Mouse (Mus musculus): ENCODE measurements around the gene Cyp20a1. TPM values are rescaled to one million over a fixed set of nuclear protein-coding genes. Genes with fewer than 3 reads are reported as not detected.

Gene Cyp20a1
- polyA plus RNA-seq (2015; fragmentation: Nextera tagmentation; extraction: Ambion mirVana): 18.2 and 20.6 TPM in 2 replicates

DNA sequence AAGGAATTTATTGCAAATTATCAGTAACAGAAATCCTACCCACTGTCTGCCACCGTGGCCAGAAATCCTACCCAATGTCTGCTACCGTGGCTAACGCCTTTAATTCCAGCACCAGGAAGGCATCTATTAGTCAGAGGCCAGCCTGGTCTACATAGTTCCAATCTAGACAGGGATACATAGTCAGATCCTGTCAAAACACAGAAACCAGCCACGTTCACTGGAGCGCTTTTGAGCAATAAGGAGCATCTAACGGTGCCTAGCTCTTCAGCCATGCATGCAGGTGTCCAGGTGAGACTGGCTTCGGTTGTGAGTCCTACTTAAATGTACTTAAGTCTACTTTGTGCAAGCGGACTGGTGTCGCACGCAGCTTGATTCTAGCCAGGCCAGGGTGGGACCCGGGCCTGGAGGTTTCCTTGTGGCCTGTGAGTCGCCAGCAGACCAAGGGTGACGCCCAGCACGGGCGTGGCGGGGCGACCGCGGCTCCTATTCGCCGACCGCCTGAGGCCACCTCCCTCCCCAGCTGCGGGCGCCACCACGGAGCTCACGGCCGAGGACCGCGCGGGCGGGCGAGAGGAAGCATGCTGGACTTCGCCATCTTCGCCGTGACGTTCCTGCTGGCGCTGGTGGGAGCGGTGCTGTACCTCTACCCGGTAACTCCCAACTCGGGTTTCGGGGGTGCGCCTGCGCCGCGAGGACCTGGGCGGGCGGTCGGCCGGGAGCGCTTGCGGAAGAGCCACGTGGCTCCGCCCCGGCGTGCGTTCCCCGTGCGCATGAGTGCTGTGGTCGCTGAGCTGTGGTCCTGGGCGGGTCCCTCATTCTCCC is at the start of gene Cyp20a1:
TSS of gene Cyp20a1 (plus strand) at position 516 of the 822 bp plus-strand sequence.
- Histone ChIP-seq H3K4me3 (replicated peaks) (peak within 1 kb of the TSS; percentile 81), H3K4me1 (peaks cover 14% of the 10 kb centered on the region), H3K4me2 (peak within 1 kb of the TSS; percentile 86), H3K9ac (replicated peaks) (peak within 1 kb of the TSS; percentile 76), H3K36me3 (peaks cover 8% of the 10 kb centered on the region), H3K27me3 (replicated peaks) (no peaks in the 10 kb centered on the region), H3K9me3 (replicated peaks) (no peaks in the 10 kb centered on the region), H3K27ac (replicated peaks) (peak within 1 kb of the TSS; percentile 96)
- WGBS: 1% methylated on average over 60 of the region's 60 CpGs
- peak; percentile 99 for ATAC-seq (ENCODE audit: low FRiP score)

DNA sequence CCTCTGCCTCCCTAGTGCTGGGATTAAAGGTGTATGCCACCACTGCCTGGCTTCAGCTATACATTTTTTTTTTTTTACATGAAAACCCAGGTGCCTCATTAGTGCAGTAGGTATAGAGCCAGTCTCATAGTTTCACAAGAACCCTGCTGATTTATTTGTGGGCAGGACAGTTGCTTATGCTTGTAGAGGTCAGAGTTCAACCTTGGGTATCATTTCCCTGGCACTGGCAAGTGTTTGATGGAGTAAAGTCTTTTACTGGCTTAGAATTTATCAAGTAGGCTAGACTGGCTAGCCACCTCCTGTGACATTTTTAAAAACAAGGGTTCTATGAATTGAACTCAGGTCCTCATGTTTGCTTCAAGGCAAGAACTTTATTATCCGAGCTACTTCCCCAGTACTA is 49.2 kb upstream of the Cyp20a1 start:
- no peak overlapping the region for H3K4me2 ChIP-seq

DNA sequence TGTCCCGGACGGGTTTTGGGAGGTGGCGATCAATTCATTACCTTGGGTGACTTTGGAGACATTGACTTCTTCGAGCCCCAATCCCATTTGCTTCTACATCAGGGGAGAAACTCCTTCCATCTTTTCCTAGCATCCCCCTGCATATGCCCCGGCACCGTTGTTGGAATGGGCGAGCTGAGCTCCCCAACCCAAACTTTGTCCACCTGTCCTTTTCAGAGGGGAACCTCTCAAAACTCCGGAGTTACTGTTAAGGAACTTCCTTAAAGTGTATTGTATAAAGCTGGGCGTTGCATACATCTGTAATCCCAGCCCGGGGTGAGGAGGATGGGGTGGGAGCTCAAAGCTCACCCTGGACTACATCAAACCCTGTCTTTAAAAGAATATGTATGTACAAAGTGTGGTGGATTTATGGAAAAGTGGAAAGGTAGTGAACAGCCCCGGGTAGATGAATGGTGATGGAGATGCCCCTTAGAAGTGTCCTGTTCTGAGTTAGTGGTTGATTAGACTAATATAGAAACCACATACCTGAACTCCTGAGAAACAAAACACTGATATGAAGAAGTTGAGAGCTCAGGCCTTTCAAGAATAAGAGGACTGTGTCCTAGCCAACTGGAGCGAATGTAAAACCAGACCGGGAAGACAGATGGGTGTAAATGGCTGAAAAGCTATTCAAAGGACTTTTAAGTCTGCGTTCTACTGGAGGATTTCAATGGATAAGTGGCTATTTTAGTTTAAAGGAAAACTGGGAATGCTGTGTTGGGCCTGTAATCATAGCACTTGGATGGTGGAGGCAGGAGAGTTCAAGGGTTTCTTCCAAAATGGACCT is 720 bp downstream of the Cyp20a1 start:
- Histone ChIP-seq H3K27ac (replicated peaks) (peak overlapping the region; percentile 96), H3K4me3 (replicated peaks) (peak overlapping the region; percentile 81), H3K9me3 (replicated peaks) (no peaks in the 10 kb centered on the region), H3K9ac (replicated peaks) (peak overlapping the region; percentile 76), H3K4me1 (peaks cover 14% of the 10 kb centered on the region), H3K27me3 (replicated peaks) (no peaks in the 10 kb centered on the region), H3K4me2 (peak overlapping the region; percentile 86), H3K36me3 (peaks cover 6% of the 10 kb centered on the region)
- 8% methylated on average over 14 of the region's 14 CpGs for WGBS
- peak; percentile 38 for ATAC-seq (ENCODE audit: low FRiP score)

More for the DNA sequence above, 49.2 kb upstream of the Cyp20a1 start:
- WGBS: 84% methylated on average over 1 of the region's 1 CpGs
- H3K9me3 ChIP-seq (replicated peaks): no peaks in the 10 kb centered on the region
- H3K4me3 ChIP-seq (replicated peaks): no peak overlapping the region
- peaks cover 37% of the 10 kb centered on the region for H3K36me3 ChIP-seq
- no peak for ATAC-seq (ENCODE audit: low FRiP score)
- no peak overlapping the region for H3K27ac ChIP-seq (replicated peaks)
- no peaks in the 10 kb centered on the region for H3K4me1 ChIP-seq
- no peaks in the 10 kb centered on the region for H3K27me3 ChIP-seq (replicated peaks)
- no peak overlapping the region for H3K9ac ChIP-seq (replicated peaks)

DNA sequence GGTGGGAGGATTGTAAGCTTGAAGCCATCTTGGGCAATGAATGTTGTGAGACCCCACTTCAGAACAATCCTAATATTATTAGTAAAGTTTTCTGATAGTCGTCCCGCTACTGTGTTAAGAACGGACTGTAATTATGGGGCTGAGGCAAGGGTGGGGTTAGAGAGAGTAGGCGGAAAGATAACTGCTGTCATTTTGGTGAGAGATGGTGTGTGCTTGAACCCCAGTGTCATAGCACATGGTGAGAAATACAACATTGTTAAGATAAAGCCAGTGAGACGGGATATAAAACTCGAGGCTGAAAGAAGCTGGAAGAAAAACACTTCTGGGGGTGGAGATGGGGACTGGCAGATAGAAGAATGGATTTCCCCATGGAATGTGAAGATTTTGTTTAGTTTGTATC is 1.5 kb downstream of the Cyp20a1 start:
- Histone ChIP-seq H3K4me3 (replicated peaks) (no peak overlapping the region), H3K9me3 (replicated peaks) (no peaks in the 10 kb centered on the region), H3K36me3 (peaks cover under 1% of the 10 kb centered on the region; the same call in 1 of the 2 replicates), H3K27me3 (replicated peaks) (no peaks in the 10 kb centered on the region), H3K27ac (replicated peaks) (no peak overlapping the region), H3K4me1 (peaks cover 14% of the 10 kb centered on the region), H3K9ac (replicated peaks) (no peak overlapping the region), H3K4me2 (no peak overlapping the region)
- ATAC-seq (ENCODE audit: low FRiP score): no peak
- WGBS: 89% methylated on average over 6 of the region's 6 CpGs

DNA sequence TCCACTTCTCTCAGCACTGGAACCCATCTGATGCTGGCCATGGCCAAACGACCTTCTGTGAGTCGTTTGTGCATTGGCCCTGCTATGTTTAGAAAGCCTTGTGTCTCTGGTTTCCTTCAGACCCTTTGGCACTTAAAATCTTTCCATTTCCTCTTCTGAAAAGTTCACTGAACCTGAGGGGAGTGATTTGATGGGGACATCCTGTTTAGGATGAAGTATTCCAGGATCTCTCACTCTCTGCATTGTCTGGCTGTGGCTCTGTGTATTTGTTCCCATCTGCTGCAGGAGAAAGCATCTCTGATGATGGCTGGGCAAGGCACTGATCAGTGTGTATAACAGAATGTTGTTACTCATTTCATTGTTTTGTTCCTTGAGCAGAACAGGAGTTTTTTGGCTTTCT is 2.6 kb downstream of the Cyp20a1 start:
- Histone ChIP-seq H3K9me3 (replicated peaks) (0 out of 2 replicates have a peak, but pooled peaks cover 4% of the 10 kb centered on the region), H3K4me2 (no peak overlapping the region), H3K4me3 (replicated peaks) (no peak overlapping the region), H3K36me3 (no peaks in the 10 kb centered on the region), H3K4me1 (peaks cover 14% of the 10 kb centered on the region), H3K9ac (replicated peaks) (no peak overlapping the region), H3K27me3 (replicated peaks) (no peaks in the 10 kb centered on the region), H3K27ac (replicated peaks) (no peak overlapping the region)
- 92% methylated on average over 2 of the region's 2 CpGs for WGBS
- ATAC-seq (ENCODE audit: low FRiP score): no peak

DNA sequence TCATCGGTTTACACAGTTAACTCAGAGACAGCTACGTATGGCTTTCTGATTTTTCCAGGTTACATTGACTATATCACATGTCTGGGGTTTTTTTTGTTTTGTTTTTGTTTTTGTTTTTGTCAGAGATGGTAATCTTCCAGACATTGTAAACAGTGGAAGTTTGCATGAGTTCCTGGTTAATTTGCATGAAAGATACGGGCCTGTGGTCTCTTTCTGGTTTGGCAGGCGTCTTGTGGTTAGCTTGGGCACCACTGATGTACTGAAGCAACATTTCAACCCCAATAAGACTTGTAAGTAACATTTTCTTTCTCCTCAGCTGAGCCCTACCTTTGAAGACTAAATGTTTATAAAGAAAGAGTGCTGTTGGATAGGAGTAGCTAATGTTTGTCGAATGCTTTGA is 9.7 kb downstream of the Cyp20a1 start:
- 87% methylated on average over 5 of the region's 5 CpGs for WGBS
- no peak overlapping the region for H3K4me2 ChIP-seq
- no peaks in the 10 kb centered on the region for H3K36me3 ChIP-seq
- 0 out of 2 replicates have a peak, but pooled peaks cover 4% of the 10 kb centered on the region for H3K9me3 ChIP-seq (replicated peaks)
- H3K27me3 ChIP-seq (replicated peaks): no peaks in the 10 kb centered on the region
- no peak overlapping the region for H3K4me3 ChIP-seq (replicated peaks)
- no peaks in the 10 kb centered on the region for H3K4me1 ChIP-seq
- H3K9ac ChIP-seq (replicated peaks): no peak overlapping the region
- ATAC-seq (ENCODE audit: low FRiP score): no peak
- no peak overlapping the region for H3K27ac ChIP-seq (replicated peaks)

DNA sequence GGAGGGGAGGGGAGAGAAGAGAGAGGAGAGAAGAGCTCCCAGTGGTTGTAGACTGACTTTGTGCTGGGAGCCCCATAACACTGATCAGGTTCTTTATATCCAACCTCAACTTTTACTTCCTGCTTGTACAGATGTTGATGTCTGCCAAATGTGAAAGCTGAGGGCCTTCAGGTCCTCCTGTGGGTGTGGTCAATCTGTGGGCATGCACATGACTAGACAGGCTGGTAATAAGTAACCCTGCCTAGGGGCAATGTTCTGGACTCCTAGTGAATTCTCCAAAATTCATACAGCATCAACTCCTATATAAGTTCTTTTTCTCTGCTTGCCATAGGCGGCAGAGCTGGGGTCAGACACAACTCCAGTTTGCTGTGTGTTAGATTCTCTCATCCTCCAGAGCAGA is 18.5 kb downstream of the Cyp20a1 start:
- Histone ChIP-seq H3K4me1 (no peaks in the 10 kb centered on the region), H3K4me2 (no peak overlapping the region), H3K9ac (replicated peaks) (no peak overlapping the region), H3K4me3 (replicated peaks) (no peak overlapping the region), H3K27ac (replicated peaks) (no peak overlapping the region), H3K27me3 (replicated peaks) (no peaks in the 10 kb centered on the region), H3K36me3 (no peaks in the 10 kb centered on the region), H3K9me3 (replicated peaks) (no peaks in the 10 kb centered on the region)
- WGBS: 83% methylated on average over 1 of the region's 1 CpGs
- no peak for ATAC-seq (ENCODE audit: low FRiP score)

DNA sequence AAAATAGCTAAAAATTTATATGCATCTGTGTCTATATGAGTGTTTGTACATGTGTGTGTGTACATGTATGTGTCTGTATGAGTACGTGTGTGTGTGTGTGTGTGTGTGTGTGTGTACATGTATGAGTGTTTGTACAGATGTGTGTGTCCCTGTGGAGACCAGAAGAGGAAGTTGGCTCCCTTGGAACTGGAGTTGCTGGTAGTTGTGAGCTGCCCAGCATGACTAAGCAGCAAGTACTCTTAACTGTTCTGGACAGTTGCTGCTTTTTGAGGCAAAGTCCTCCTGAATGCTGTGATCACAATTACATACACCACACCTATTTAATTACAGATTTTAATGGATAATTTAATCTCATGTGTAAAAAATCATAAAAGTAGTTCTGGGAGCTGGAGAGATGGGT is 33.4 kb downstream of the Cyp20a1 start:
- WGBS: 93% methylated on average over 1 of the region's 1 CpGs
- H3K9ac ChIP-seq (replicated peaks): no peak overlapping the region
- H3K27me3 ChIP-seq (replicated peaks): no peaks in the 10 kb centered on the region
- H3K4me2 ChIP-seq: no peak overlapping the region
- H3K36me3 ChIP-seq: peaks cover 5% of the 10 kb centered on the region
- no peak overlapping the region for H3K27ac ChIP-seq (replicated peaks)
- no peak overlapping the region for H3K4me3 ChIP-seq (replicated peaks)
- H3K9me3 ChIP-seq (replicated peaks): no peaks in the 10 kb centered on the region
- no peaks in the 10 kb centered on the region for H3K4me1 ChIP-seq
- ATAC-seq (ENCODE audit: low FRiP score): no peak

DNA sequence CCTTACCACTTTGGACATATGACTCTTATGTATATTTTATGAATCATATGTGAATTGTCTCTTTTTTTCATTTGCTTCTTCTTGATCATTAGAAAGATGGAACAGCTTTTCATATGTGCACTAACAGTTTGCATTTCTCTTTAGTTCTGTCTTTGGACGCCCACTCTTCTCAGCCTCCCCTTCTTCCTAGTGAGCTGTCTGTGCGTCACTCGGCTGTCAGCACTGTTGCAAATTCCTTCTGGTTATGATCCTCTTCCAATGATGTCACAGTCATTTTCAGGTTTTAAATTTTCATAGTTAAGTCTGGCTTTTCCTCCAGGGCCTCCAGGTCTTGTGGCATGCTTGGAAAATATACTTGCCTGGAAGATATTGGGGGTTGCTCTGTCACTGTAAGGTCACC is 38.8 kb downstream of the Cyp20a1 start:
- Histone ChIP-seq H3K36me3 (0 out of 2 replicates have a peak, but pooled peaks cover 3% of the 10 kb centered on the region), H3K27me3 (replicated peaks) (no peaks in the 10 kb centered on the region), H3K9ac (replicated peaks) (no peak overlapping the region), H3K4me2 (no peak overlapping the region), H3K4me1 (no peaks in the 10 kb centered on the region), H3K4me3 (replicated peaks) (no peak overlapping the region), H3K27ac (replicated peaks) (no peak overlapping the region), H3K9me3 (replicated peaks) (no peaks in the 10 kb centered on the region)
- WGBS: 99% methylated on average over 3 of the region's 3 CpGs
- no peak for ATAC-seq (ENCODE audit: low FRiP score)

DNA sequence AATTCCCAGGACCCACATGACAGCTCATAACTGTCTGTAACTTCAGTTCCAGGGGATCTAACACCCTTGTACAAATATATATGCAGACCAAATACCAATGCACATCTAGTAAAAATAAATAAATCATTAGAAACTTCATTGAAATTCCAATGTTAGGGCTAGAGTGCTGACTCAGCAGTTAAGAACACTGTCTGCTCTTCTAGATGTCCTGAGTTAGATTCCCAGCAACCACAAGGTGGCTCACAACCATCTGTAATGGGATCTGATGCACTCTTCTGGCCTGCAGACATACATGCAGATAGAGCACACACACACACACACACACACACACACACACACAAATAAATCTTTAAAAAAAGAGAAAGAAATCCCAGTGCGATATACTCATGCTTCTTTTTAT is 61.7 kb downstream of the Cyp20a1 start:
- Histone ChIP-seq H3K4me1 (peaks cover 9% of the 10 kb centered on the region), H3K27me3 (replicated peaks) (no peaks in the 10 kb centered on the region), H3K9me3 (replicated peaks) (no peaks in the 10 kb centered on the region), H3K4me2 (no peak overlapping the region), H3K27ac (replicated peaks) (no peak overlapping the region), H3K9ac (replicated peaks) (no peak overlapping the region), H3K4me3 (replicated peaks) (no peak overlapping the region), H3K36me3 (no peaks in the 10 kb centered on the region)
- WGBS: 97% methylated on average over 1 of the region's 1 CpGs
- ATAC-seq (ENCODE audit: low FRiP score): no peak

DNA sequence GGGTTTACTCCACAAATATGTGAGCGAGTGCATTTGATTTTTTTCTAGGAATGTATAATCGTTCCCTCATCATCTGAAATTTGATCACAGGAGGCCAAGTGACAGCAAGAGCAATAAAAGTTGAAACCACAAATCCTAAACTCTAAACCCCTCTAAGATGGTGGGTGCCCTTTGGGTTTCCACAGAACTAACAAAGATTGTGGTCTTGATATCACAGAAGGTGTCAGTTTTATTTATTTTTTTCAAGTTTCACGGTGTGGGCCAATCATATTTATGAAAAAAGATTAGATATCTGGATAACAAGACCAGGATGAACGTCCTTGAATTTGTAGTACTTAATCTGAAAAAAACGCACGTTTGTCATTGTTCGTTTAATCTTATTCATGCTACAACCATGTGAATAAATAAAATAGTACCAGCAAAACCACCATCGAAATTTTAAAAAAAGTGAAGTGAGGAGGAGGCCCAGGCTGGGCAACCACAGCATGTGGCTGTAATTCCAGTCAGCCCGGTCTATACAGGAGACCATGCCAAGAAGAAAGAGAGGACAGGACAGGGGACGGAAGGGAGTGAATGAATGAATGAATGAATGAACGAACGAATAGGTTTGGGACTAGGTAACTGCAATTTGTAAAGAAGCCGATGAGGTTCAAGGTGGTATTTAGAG is 65.5 kb downstream of the Cyp20a1 start:
- ATAC-seq (ENCODE audit: low FRiP score): peak; percentile 56
- peak overlapping the region; percentile 91 for H3K4me3 ChIP-seq (replicated peaks)
- H3K4me1 ChIP-seq: peaks cover 22% of the 10 kb centered on the region
- H3K9ac ChIP-seq (replicated peaks): peak overlapping the region; percentile 96
- 19% methylated on average over 13 of the region's 13 CpGs for WGBS
- no peaks in the 10 kb centered on the region for H3K9me3 ChIP-seq (replicated peaks)
- no peaks in the 10 kb centered on the region for H3K27me3 ChIP-seq (replicated peaks)
- peak overlapping the region; percentile 62 for H3K4me2 ChIP-seq
- H3K27ac ChIP-seq (replicated peaks): peak overlapping the region; percentile 98
- H3K36me3 ChIP-seq: no peaks in the 10 kb centered on the region
